Mouse (Mus musculus) retina, postnatal 7 days (tissue): Measurements from ENCODE around the gene Wipf3.

Source experiments
- DNase-seq: peaks from one replicate; pipeline ENCODE4 v3.0.0-alpha.2; 2012; ENCODE audit warnings: low read depth, low spot score

Wipf3 gene

GRCm38 (mm10) chr6:54432191-54432590 lies 2.8 kb downstream of the Wipf3 start:
- no peak for DNase-seq

GRCm38 (mm10) chr6:54432806-54433545 lies 3.6 kb downstream of the Wipf3 start:
- DNase-seq: no peak

DNA sequence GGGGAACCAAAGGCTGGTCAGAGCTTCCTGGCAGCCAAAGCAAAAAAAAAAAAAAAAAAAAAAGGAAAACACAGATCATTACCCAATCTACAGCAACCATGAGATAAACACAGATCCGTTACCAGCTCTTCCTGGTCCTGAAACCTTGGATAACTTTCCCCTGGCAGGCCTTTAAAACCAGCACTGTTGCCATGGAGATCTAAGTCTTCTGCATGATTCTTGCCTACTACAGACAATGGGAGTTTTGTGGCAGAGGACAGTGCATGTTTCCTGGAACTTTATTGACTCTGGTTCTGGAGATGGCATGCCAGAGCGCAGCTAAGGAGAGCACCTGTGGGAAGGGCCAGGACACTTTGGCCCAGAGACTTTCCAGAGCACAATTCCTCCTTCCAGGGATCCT lies 4.8 kb downstream of the Wipf3 start:
- no peak for DNase-seq

DNA sequence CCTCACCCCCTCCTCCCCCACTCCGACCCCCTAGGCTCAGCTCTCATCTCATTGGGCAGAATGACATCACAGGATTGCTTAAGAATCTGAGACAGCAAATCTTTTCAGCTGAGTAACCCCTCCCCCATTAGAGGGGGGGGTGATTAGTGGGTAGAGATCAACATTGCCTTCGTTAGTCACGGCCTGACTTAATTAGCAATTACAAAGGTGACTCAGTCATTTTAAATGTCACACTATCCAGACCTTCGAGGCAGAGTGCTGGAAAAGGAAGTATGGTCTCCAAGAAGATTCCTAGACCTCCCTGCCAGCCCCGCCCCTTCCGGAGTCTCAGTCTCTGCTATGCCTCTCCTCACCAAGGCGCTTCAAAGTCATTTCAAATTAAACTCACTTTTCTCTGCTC lies 6.3 kb downstream of the Wipf3 start:
- no peak for DNase-seq

GRCm38 (mm10) chr6:54436286-54436685 lies 6.9 kb downstream of the Wipf3 start:
- DNase-seq: no peak

DNA sequence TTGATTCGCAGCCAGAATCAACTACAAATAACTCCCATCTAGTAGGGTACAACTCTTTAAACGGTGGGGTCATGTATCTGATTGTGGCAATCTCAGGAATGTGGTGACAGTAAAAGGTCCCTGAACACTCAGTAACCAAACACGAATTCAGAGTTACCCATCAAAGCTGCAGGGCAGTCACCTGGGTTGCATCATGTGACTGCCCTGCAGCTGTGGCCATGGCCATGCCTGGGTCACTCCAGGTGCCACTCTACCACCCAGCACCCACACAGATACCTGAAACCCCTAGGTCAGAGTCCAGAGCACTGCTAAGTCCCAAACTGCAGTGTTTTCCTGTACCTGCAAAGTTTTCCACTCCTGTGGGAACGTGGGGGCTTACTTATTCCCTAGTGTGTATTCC lies 9.1 kb downstream of the Wipf3 start:
- DNase-seq: no peak

DNA sequence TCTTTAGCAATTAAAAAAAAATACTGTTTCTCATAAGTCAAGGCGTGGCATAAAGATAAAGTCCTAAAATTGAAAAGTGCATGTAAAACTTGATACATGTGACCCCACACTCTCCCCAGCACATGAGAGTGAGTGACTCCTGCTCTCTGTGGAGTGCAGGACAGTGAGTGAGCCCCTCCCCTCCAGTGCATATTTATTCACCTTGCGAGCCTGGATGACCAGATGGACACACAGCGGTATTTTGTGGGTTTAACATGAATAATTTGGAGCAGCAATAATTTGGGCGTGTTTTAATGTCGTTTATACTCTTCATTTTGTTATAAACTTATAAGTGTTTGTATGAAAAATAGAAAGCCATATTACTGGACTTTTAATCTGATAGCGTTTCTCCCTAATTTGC lies 11.3 kb downstream of the Wipf3 start:
- no peak for DNase-seq

DNA sequence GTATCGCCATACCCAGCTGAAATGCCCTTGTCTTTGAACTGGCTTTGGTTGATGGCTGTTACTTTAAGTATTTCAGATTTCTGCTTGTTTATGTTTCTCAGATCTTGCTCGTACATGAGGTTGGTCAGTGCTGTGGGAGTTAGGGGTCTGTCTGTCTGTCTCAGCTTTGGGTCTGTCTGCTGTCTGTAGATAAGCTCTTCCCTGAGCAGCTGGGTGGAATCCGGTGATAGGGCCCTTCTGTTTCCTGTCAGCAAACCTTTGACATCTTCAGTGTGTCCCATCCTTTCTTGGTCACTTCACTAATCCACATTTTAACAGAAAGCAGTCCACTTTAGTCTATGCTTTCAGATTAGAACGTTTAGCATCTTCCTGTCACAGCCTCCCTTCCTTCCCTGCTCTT lies 14.3 kb downstream of the Wipf3 start:
- no peak for DNase-seq

GRCm38 (mm10) chr6:54444086-54444485 lies 14.7 kb downstream of the Wipf3 start:
- DNase-seq: no peak

DNA sequence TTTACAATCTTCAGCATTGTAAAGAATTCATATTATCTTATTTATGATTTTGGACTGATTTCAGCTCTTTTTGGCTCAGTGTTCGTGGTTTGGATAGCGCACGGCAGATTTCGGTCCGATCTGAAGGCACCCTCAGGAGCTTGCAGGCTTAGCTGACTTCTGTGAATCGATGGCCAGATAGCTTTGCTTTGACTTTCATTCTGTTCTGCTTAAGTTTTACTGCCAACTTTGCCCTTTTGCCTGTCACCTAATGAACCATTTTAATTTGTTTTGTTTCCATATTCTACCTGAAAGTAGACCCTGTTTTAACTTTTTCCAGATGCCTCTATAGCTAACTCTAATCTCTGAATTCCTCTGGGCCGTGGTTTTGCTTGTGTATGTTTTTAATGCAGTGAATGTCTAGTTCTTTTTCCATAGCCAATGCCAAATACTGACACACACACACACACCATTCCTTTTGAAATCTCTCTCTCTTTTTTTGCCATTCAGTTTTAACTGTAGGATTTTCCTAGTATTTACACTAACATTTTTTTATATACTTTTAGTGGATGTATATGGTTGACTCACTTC lies 15.9 kb downstream of the Wipf3 start:
- DNase-seq: no peak

DNA sequence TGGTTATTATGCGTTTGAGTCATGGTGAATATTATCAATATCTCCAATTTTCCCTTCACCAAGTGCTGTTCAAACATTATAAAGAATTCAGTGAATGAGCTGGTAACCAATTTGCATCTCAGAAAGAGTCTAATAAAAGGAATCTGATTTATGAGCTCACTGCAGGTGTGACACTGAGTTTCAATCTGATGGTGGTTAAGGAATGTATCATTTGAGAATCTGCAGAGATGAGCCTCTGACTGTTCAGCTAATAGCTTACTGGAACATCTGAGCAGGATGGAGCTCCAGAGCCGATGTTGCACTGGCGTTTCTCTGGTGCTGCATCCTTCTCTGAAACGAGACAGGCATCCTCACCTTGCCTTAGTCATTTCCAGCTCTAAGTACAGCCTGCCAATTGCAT lies 17.9 kb downstream of the Wipf3 start:
- no peak for DNase-seq

DNA sequence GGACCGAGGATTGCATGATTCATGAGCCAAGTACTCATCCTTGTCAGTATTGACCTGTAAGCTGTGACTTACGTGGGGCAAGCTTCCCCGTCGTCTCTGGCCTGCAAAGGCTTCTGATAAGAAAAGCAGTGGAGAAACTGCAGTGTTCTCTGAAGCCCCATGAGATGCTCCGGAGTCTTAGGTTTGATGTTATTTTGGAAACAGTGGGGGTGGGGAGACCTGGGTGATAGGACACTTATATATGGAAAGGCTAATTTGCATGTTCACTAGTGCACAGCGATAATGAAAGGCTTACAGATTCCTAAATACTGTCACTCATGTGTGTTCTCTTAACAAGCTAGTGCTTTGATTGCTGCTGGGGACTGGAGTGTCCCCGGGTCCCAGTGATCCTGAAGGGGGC lies 30.3 kb downstream of the Wipf3 start:
- DNase-seq: no peak

DNA sequence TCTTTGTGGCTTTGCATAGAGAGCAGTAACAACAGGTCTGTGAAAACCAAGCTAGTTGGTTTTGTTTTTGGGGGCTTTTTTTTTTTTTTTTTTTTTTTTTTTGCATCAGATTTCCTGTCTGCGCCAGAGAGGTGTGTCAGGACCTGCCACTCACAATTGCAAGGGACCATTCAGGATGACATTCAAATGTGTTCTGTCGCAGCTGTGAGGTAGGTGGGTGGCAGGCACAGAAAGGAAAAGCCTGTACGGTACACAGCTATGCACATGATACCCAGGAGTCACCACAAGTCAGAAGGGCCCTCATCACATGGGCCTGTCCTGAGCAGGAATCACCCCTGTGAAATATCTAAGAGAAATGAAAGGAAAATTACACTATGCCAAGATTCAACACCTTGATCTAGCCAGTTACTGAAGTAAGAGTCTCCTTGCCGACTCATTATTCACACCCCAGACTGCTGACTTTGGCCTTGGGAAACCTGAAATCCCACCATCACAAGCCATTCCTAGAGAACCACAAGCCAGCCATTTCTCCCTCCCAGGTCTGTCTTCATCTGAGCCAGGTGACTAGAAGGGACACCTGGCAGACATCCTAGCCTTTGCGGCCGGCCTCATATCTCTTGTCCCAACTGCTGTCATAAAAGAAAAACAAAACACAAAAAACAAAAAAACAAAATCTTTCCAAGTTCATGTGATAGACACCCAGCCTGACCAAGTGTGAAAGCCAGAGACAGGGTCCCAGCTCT lies 30.9 kb downstream of the Wipf3 start:
- no peak for DNase-seq

- no peak for DNase-seq
These were observed 31.7 kb downstream of the Wipf3 start for GRCm38 (mm10) chr6:54460915-54461671.

GRCm38 (mm10) chr6:54462766-54463165 lies 33.4 kb downstream of the Wipf3 start:
- DNase-seq: no peak

GRCm38 (mm10) chr6:54463701-54464458 lies 34.5 kb downstream of the Wipf3 start:
- DNase-seq: no peak

DNA sequence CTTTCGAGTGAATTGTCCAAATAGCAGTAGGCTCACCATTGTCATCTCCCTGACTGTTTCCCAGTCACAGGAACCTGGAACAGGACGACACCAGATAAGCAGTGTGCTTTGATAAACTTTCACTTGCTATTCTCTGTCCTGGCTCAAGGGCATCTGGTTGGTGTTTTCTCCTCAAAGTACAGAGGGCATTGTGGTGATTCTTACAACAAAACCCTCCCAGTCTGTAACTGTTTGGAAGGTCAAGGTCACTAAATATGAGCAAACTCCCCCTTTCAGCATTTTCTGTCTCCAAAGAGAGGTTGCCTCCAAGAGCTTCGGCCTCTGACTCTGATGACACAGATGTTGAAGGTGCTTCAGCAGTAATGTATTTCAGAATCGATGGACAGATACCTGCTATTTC lies 35.5 kb downstream of the Wipf3 start:
- no peak for DNase-seq

DNA sequence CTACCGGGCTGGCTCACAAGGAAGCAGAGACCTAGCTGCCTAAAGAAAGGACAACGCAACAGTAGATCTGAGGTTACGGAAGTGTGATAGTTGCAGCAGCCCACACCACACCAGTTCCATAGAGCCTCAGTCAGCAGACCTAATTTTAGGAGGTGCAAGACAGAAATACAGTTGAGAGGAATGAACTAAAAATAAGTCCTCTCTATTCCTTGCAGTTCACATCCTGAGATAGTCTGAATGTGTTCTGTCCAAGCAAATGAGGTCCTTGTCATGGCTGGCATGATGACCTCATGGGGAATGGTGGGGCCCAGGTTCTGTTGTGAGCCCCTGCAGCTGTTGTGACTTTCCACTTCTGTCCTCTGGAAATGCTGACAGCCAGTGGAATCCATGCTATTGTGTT lies 38.0 kb downstream of the Wipf3 start:
- no peak for DNase-seq

- no peak for DNase-seq
These were observed 42.5 kb downstream of the Wipf3 start for GRCm38 (mm10) chr6:54471866-54472265.

DNA sequence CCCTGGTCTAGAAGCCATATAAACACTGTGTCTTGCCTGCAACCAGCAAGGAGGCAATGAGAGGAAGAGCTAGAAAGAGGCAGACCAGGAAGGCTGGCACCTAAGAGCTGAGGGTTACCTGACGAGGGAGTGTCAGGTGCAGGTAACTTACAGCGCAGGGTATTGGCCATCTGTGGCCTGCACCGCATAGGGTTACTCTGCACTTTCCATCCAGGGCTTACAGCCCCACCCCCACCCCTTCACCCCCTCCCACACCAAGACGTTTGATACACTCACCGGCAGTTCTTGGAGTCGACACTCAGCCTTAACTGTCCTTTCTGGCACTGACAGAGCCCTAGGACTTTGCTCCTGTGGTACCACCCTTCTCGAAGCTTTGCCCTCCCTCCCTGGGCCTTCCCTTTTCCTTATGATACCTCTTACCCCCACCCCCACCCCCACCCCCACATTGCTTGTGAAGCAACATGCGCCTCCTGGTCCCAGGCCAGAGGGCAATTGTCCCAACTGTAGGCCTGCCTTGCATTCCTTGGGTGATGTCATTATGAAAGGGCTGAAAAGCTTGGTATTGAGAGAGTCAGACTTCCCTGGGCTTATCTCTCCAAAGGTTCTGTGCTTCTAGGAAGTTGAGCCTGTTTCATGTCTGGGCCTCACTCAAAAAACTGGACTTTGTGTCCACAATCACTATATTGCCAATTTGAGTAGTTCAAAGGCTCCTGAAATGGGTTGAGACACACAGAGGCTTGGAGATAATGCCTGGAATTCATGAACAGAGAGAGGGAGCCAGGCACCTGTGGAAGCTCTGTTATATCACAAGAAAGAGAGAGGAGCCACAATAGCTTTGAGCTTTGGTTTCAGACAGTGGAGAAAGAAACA lies 43.7 kb downstream of the Wipf3 start:
- DNase-seq: no peak
